Mouse (Mus musculus) hindbrain, embryonic 12.5 days (tissue): ENCODE results near the gene Pdk1. TPM values are rescaled to one million over a fixed set of nuclear protein-coding genes. Genes with fewer than 3 reads are reported as not detected.

Source experiments
- ATAC-seq: fragments of 200-750 bp; cut with Nextera tagmentation; 2 replicates; pipeline ENCODE4 v1.8.0; 2017; ENCODE audit warnings: moderate TSS enrichment; ENCODE audit not compliant: low FRiP score
- H3K27ac ChIP-seq: fragments of 300-500 bp; sonication (generic); 2 replicates; pipeline ENCODE4 v1.5.1; 2016; ENCODE audit warnings: mild to moderate bottlenecking
- H3K27me3 ChIP-seq: fragments of 300-500 bp; sonication (generic); 2 replicates; pipeline ENCODE4 v1.6.1; 2016; ENCODE audit warnings: mild to moderate bottlenecking
- H3K36me3 ChIP-seq: fragments of 300-500 bp; sonication (generic); 2 replicates; pipeline ENCODE4 v1.6.1; 2016; ENCODE audit warnings: mild to moderate bottlenecking
- H3K4me1 ChIP-seq: fragments of 300-500 bp; sonication (generic); 2 replicates; pipeline ENCODE4 v1.6.1; 2016
- H3K4me2 ChIP-seq: fragments of 300-500 bp; sonication (generic); replicated peaks from 2 replicates; pipeline ENCODE4 v1.6.1; 2016; ENCODE audit warnings: mild to moderate bottlenecking
- H3K4me3 ChIP-seq: fragments of 300-500 bp; sonication (generic); 2 replicates; pipeline ENCODE4 v1.5.1; 2016; ENCODE audit warnings: mild to moderate bottlenecking
- H3K9ac ChIP-seq: fragments of 300-500 bp; sonication (generic); 2 replicates; pipeline ENCODE4 v1.6.1; 2016; ENCODE audit warnings: mild to moderate bottlenecking, moderate library complexity
- H3K9me3 ChIP-seq: fragments of 300-500 bp; sonication (generic); replicated peaks from 2 replicates; pipeline ENCODE4 v1.6.1; 2016; ENCODE audit warnings: mild to moderate bottlenecking
- WGBS: fragments of 180-500 bp; shearing (Covaris S2); methylation state at CpG from one replicate; pipeline ENCODE4 v1.1.7; 2016; 5-methylcytosine and 5-hydroxymethylcytosine counted together
- polyA plus RNA-seq: library from polyadenylated mRNA; unstranded; fragments of >200 nt; fragmentation: Nextera tagmentation; extraction: Ambion mirVana; gene quantifications from 2 replicates; pipeline ENCODE4 v1.2.1, GENCODE M21; 2016

Pdk1 gene
- polyA plus RNA-seq, 1 experiment from 2014 or later = 28.9 TPM

GRCm38 (mm10) chr2:71877865-71878264 lies 4.8 kb downstream of the Pdk1 start:
- Histone ChIP-seq H3K4me2 (no peak overlapping the region), H3K4me3 (no peak overlapping the region), H3K9ac (no peak overlapping the region), H3K9me3 (no peaks in the 10 kb centered on the region), H3K27ac (no peak overlapping the region), H3K27me3 (peaks cover 4% of the 10 kb centered on the region; the same call in 1 of the 2 replicates), H3K4me1 (0 out of 2 replicates have a peak, but pooled peaks cover 7% of the 10 kb centered on the region), H3K36me3 (no peaks in the 10 kb centered on the region)
- ATAC-seq = no peak
- WGBS = 93% methylated on average over 4 of the region's 4 CpGs

- no peak overlapping the region for H3K9ac ChIP-seq
- WGBS = 84% methylated on average over 2 of the region's 2 CpGs
These were observed 5.4 kb downstream of the Pdk1 start for GRCm38 (mm10) chr2:71878441-71878840.

GRCm38 (mm10) chr2:71878943-71879342 lies 5.9 kb downstream of the Pdk1 start:
- no peak for ATAC-seq
- no peaks in the 10 kb centered on the region for H3K9me3 ChIP-seq
- 0 out of 2 replicates have a peak, but pooled peaks cover 4% of the 10 kb centered on the region for H3K4me1 ChIP-seq
- H3K27me3 ChIP-seq = peaks cover 4% of the 10 kb centered on the region; the same call in 1 of the 2 replicates
- no peak overlapping the region for H3K9ac ChIP-seq
- H3K36me3 ChIP-seq = no peaks in the 10 kb centered on the region
- no peak overlapping the region for H3K4me3 ChIP-seq
- H3K4me2 ChIP-seq = no peak overlapping the region
- no peak overlapping the region for H3K27ac ChIP-seq

More at GRCm38 (mm10) chr2:71878441-71878840, 5.4 kb downstream of the Pdk1 start:
- H3K4me3 ChIP-seq = no peak overlapping the region
- no peaks in the 10 kb centered on the region for H3K9me3 ChIP-seq
- H3K27ac ChIP-seq = no peak overlapping the region
- H3K4me1 ChIP-seq = 0 out of 2 replicates have a peak, but pooled peaks cover 7% of the 10 kb centered on the region
- no peaks in the 10 kb centered on the region for H3K36me3 ChIP-seq
- ATAC-seq = no peak
- peaks cover 4% of the 10 kb centered on the region; the same call in 1 of the 2 replicates for H3K27me3 ChIP-seq
- H3K4me2 ChIP-seq = no peak overlapping the region

- ATAC-seq = no peak
- H3K27ac ChIP-seq = no peak overlapping the region
- no peaks in the 10 kb centered on the region for H3K4me1 ChIP-seq
- H3K9me3 ChIP-seq = no peaks in the 10 kb centered on the region
- H3K36me3 ChIP-seq = no peaks in the 10 kb centered on the region; the same call in 1 of the 2 replicates
- no peak overlapping the region for H3K4me3 ChIP-seq
- H3K4me2 ChIP-seq = no peak overlapping the region
- H3K27me3 ChIP-seq = no peaks in the 10 kb centered on the region
- WGBS = 85% methylated on average over 19 of the region's 19 CpGs
- H3K9ac ChIP-seq = no peak overlapping the region
These were observed 10.1 kb downstream of the Pdk1 start for GRCm38 (mm10) chr2:71882914-71883651.

GRCm38 (mm10) chr2:71887269-71887668 lies 14.2 kb downstream of the Pdk1 start:
- no peaks in the 10 kb centered on the region for H3K4me1 ChIP-seq
- no peak overlapping the region for H3K4me3 ChIP-seq
- no peak overlapping the region for H3K4me2 ChIP-seq
- H3K27me3 ChIP-seq = no peaks in the 10 kb centered on the region
- H3K36me3 ChIP-seq = no peaks in the 10 kb centered on the region; the same call in 1 of the 2 replicates
- 95% methylated on average over 4 of the region's 4 CpGs for WGBS
- no peak overlapping the region for H3K9ac ChIP-seq
- no peaks in the 10 kb centered on the region for H3K9me3 ChIP-seq
- H3K27ac ChIP-seq = no peak overlapping the region
- ATAC-seq = no peak

DNA sequence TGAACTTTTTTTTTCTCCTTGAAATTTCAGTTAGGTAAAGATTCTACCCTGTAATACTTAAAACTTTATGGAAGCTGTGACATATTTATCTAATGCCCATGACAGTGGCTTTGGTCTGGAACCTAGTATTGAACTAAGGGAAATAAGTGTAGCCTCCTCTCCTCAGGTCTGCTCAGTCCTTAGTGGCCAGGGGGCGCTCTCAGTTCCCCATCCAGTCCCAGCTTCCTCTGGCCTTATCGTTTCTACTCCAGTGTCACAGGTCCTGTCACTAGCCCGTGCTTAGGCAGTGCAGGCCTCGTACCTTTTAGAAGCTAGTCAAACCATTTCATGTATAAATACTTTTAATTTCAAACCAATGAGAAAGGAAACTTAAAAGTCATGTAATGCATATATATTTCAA lies 15.4 kb downstream of the Pdk1 start:
- H3K4me3 ChIP-seq = no peak overlapping the region
- no peak overlapping the region for H3K9ac ChIP-seq
- no peak overlapping the region for H3K27ac ChIP-seq
- no peaks in the 10 kb centered on the region for H3K4me1 ChIP-seq
- 67% methylated on average over 4 of the region's 4 CpGs for WGBS
- no peak overlapping the region for H3K4me2 ChIP-seq
- no peak for ATAC-seq
- no peaks in the 10 kb centered on the region for H3K9me3 ChIP-seq
- H3K27me3 ChIP-seq = no peaks in the 10 kb centered on the region
- no peaks in the 10 kb centered on the region; the same call in 1 of the 2 replicates for H3K36me3 ChIP-seq

DNA sequence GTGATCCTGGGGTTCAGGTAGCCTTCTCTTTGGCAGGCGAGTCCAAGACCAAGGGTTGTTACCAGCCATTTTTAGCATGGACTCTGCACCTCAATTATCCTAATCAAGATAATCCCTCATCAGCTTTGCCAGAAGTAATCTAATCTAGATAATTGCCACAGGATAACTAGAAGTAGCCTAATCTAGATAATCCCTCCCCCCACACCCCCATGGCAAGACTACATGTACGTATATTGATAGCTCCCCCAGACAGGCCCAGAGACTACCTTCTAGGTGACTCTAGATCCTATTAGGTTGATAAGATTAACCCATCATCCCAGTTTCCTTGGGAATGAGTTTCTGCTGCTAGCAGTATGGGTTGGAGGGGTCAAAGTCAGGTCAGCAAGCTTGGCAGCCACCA lies 18.5 kb downstream of the Pdk1 start:
- Histone ChIP-seq H3K27me3 (no peaks in the 10 kb centered on the region), H3K36me3 (peaks cover 5% of the 10 kb centered on the region; the same call in 1 of the 2 replicates), H3K9me3 (no peaks in the 10 kb centered on the region), H3K4me1 (no peaks in the 10 kb centered on the region), H3K27ac (no peak overlapping the region), H3K4me3 (no peak overlapping the region), H3K9ac (no peak overlapping the region), H3K4me2 (no peak overlapping the region)
- 92% methylated on average over 2 of the region's 2 CpGs for WGBS
- ATAC-seq = no peak

DNA sequence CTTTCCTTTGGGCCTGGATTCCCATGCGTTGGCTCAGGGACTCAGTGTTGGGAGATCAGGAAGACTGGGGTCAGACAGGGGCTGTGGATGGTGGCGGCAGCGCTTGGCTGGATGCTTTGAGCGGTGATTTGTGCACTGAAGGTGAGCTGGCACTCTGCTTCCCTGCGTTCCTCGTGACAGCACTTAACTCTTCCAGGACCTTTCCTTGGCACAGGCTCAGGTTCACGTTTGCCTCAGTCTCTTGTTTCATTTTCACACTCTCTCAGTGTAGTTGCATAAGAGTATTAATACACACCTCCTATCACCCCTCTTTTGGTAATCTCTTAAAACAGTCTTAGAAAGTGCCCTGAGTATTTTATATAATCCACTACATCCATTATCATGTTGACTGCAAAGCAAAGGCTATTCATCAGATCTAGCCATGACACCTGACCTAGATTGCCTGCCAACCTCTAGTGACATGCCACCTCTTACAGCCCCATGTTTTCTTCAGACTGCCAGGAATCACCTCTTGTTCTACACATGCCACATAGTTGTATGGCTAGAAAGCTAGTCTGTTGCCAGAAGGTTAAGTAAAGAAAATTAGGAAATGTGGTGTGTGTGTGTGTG lies 19.8 kb downstream of the Pdk1 start:
- Histone ChIP-seq H3K4me3 (no peak overlapping the region), H3K27me3 (no peaks in the 10 kb centered on the region), H3K9me3 (no peaks in the 10 kb centered on the region), H3K4me2 (no peak overlapping the region), H3K4me1 (no peaks in the 10 kb centered on the region), H3K36me3 (peaks cover 5% of the 10 kb centered on the region; the same call in 1 of the 2 replicates), H3K27ac (no peak overlapping the region), H3K9ac (no peak overlapping the region)
- no peak for ATAC-seq
- WGBS = 96% methylated on average over 7 of the region's 7 CpGs

- 94% methylated on average over 13 of the region's 13 CpGs for WGBS
- H3K4me1 ChIP-seq = no peaks in the 10 kb centered on the region
These were observed 22.7 kb downstream of the Pdk1 start for GRCm38 (mm10) chr2:71895596-71896286.

GRCm38 (mm10) chr2:71897420-71897819 lies 24.4 kb downstream of the Pdk1 start:
- Histone ChIP-seq H3K9ac (no peak overlapping the region), H3K27me3 (no peaks in the 10 kb centered on the region), H3K4me3 (no peak overlapping the region), H3K4me2 (no peak overlapping the region), H3K36me3 (peaks cover 11% of the 10 kb centered on the region; the same call in 1 of the 2 replicates), H3K9me3 (no peaks in the 10 kb centered on the region), H3K4me1 (no peaks in the 10 kb centered on the region), H3K27ac (no peak overlapping the region)
- WGBS = 61% methylated on average over 12 of the region's 12 CpGs
- ATAC-seq = no peak

More at GRCm38 (mm10) chr2:71895596-71896286, 22.7 kb downstream of the Pdk1 start:
- H3K9me3 ChIP-seq = no peaks in the 10 kb centered on the region
- H3K4me2 ChIP-seq = no peak overlapping the region
- no peak overlapping the region for H3K9ac ChIP-seq
- H3K36me3 ChIP-seq = peaks cover 10% of the 10 kb centered on the region; the same call in 1 of the 2 replicates
- H3K27me3 ChIP-seq = no peaks in the 10 kb centered on the region
- no peak for ATAC-seq
- H3K4me3 ChIP-seq = no peak overlapping the region
- H3K27ac ChIP-seq = no peak overlapping the region

- Histone ChIP-seq H3K9ac (no peak overlapping the region), H3K9me3 (no peaks in the 10 kb centered on the region), H3K27ac (no peak overlapping the region), H3K4me1 (no peaks in the 10 kb centered on the region), H3K36me3 (peaks cover 11% of the 10 kb centered on the region; the same call in 1 of the 2 replicates), H3K27me3 (no peaks in the 10 kb centered on the region), H3K4me2 (no peak overlapping the region), H3K4me3 (no peak overlapping the region)
- ATAC-seq = no peak
- 55% methylated on average over 8 of the region's 8 CpGs for WGBS
These were observed 25.4 kb downstream of the Pdk1 start for GRCm38 (mm10) chr2:71898335-71898856.

DNA sequence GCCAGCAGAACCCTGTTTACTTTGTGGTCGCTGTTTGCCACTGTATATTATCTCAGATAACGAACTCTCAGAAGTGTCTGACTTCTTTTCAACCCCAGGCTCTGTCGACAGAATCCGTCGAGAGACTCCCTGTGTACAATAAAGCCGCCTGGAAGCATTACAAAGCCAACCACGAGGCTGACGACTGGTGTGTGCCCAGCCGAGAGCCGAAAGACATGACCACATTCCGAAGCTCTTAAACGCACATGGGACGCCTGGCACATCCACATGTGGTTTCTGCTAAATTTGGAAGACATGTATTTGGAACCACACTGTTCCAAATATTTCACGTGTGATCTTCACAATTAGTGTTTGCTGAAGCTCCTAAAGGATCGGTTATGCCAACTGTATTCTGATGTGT lies 26.9 kb downstream of the Pdk1 start:
- H3K9ac ChIP-seq = no peak overlapping the region
- 83% methylated on average over 15 of the region's 15 CpGs for WGBS
- H3K27me3 ChIP-seq = no peaks in the 10 kb centered on the region
- peaks cover 11% of the 10 kb centered on the region; the same call in 1 of the 2 replicates for H3K36me3 ChIP-seq
- H3K4me2 ChIP-seq = no peak overlapping the region
- no peak overlapping the region for H3K4me3 ChIP-seq
- no peaks in the 10 kb centered on the region for H3K4me1 ChIP-seq
- no peaks in the 10 kb centered on the region for H3K9me3 ChIP-seq
- H3K27ac ChIP-seq = no peak overlapping the region
- no peak for ATAC-seq
